In genomic region chr7:112035804-112036203, GRCm38 (mm10) we compare ENCODE assay signal across 9 mouse cellular contexts. TPM values are rescaled to one million over a fixed set of nuclear protein-coding genes. Genes with fewer than 3 reads are reported as not detected.
A peak's percentile ranks its signal among the peaks of the same experiment; 100 is the strongest.
DNase-seq lines count a peak whose midpoint lies in the region; ATAC-seq lines count a peak whose summit lies in the region.
"Had no signal": no experiment of that assay in that cellular context is flagged by ENCODE, and none has a peak within 500 bp of the region (broad histone marks: within the 10 kb centered on the region; RNA-seq: fewer than 3 reads in every experiment).

No protein-coding gene starts in this region.

- H3K4me3 ChIP-seq in heart, embryonic 15.5 days, result no peak overlapping the region
- peak overlapping the region; percentile 53 for H3K4me3 ChIP-seq in megakaryocyte, embryonic 14.5 days (replicated peaks)

- H3K4me2 ChIP-seq in heart, embryonic 15.5 days, result peak overlapping the region; percentile 22

- H3K27me3 ChIP-seq in heart, embryonic 15.5 days, result no peaks in the 10 kb centered on the region
- H3K27me3 ChIP-seq in megakaryocyte, embryonic 14.5 days (replicated peaks), result no peaks in the 10 kb centered on the region

- H3K27ac ChIP-seq in heart, embryonic 15.5 days, result peak overlapping the region; percentile 79

- WGBS in heart, embryonic 15.5 days, result 7% methylated on average over 2 of the region's 2 CpGs

- DNase-seq in heart, adult 8-10 months (ENCODE audit: low spot score), result peak; percentile 34
- no peak for DNase-seq in heart, postnatal 36 days
- DNase-seq in MN1 (ENCODE audit: low spot score), result peak; percentile 22
- no peak for DNase-seq in urinary bladder, adult 18-20 months (ENCODE audit: low spot score in 2 of 2)
- no peak for DNase-seq in spleen, postnatal 10 days (ENCODE audit: low spot score in 2 of 2)
- no peak for DNase-seq in layer of hippocampus, postnatal 25 days (ENCODE audit: extremely low spot score in 1 of 2, low spot score in 1 of 2)

- H3K9ac ChIP-seq in heart, embryonic 15.5 days, result no peak overlapping the region

- no peak for ATAC-seq in heart, embryonic 15.5 days (replicated peaks; ENCODE audit: insufficient number of reproducible peaks, insufficient read depth, low FRiP score, low read depth)
- ATAC-seq: midbrain, embryonic 16.5 days had no signal

- H3K36me3 ChIP-seq in heart, embryonic 15.5 days, result no peaks in the 10 kb centered on the region
- H3K36me3 ChIP-seq in megakaryocyte, embryonic 14.5 days (replicated peaks; ENCODE audit: low read length), result peaks cover 24% of the 10 kb centered on the region

- H3K4me1 ChIP-seq in heart, embryonic 15.5 days (replicated peaks), result peaks cover 37% of the 10 kb centered on the region
- peaks cover 70% of the 10 kb centered on the region for H3K4me1 ChIP-seq in megakaryocyte, embryonic 14.5 days

- H3K9me3 ChIP-seq in heart, embryonic 15.5 days (replicated peaks), result no peaks in the 10 kb centered on the region
- H3K9me3 ChIP-seq in megakaryocyte, embryonic 14.5 days, result no peaks in the 10 kb centered on the region

- intact Hi-C loops in heart, postnatal 36 days (cut with DNase I), result no loop called here

RNA-seq across cellular contexts. Expression of gene Usp47, which starts 12.5 kb away (rescaled TPM):
- 10 to 100 TPM; 82.4 to 97.0 (median 88.2) TPM for total RNA-seq in heart, adult 8-10 months (2022)
- total RNA-seq in heart, postnatal 36 days (2021), result 10 to 100 TPM; 80.2 to 81.2 TPM
- 55.1 and 58.9 TPM in 2 replicates for polyA plus RNA-seq in heart, embryonic 15.5 days (2015; fragmentation: Nextera tagmentation; extraction: Ambion mirVana)
- 0.80 and 3.0 TPM in 2 replicates for polyA plus RNA-seq in megakaryocyte, embryonic 14.5 days (2012; ENCODE audit: insufficient read depth, low replicate concordance)
- 10 to 100 TPM; 63.4 to 67.6 TPM for total RNA-seq in layer of hippocampus, postnatal 25 days (2021)

Comparison
In these comparisons a context has a peak if more than half of its experiments do, and no peak if none do; other contexts are left out.
1. DNase-seq: peak in heart, adult 8-10 months (single experiment) and MN1 (single experiment); none in heart, postnatal 36 days (0 of 2), urinary bladder, adult 18-20 months (0 of 2), spleen, postnatal 10 days (0 of 2) and layer of hippocampus, postnatal 25 days (0 of 2).